Mouse (Mus musculus) heart, postnatal 36 days (tissue): Measurements from ENCODE around the gene Kbtbd13. TPM values are rescaled to one million over a fixed set of nuclear protein-coding genes. Genes with fewer than 3 reads are reported as not detected.
"Not testable (repeated sequence)": the region's sequence is repeated elsewhere in the genome, so short reads cannot be mapped to it uniquely, and the experiment has no call there.

ENCODE experiments used
- DNase-seq, 2 experiments: peaks; one replicate each; pipeline ENCODE4 v3.0.0; 2021 to 2022
- intact Hi-C: fragments of 180-260 bp; cut with DNase I; formaldehyde crosslinking; loops from one replicate; pipeline ENCODE4 v1.15.1; 2025
- total RNA-seq, 2 experiments: library from RNA; stranded (reverse); gene quantifications; 2 replicates each; pipeline ENCODE4 v1.2.3; 2021

Gene Kbtbd13
- total RNA-seq, 2 experiments from 2014 or later = 2.2 to 2.4 TPM

- intact Hi-C loops = no loop called here
- DNase-seq = no peak
These were observed 32.4 kb downstream of the Kbtbd13 start for GRCm38 (mm10) chr9:65358956-65359480.

GRCm38 (mm10) chr9:65356971-65357370 is 34.5 kb downstream of the Kbtbd13 start:
- intact Hi-C loops = no loop called here
- no peak for DNase-seq

- intact Hi-C loops = no loop called here
- DNase-seq = no peak
These were observed 34.9 kb downstream of the Kbtbd13 start for GRCm38 (mm10) chr9:65356561-65356960.

GRCm38 (mm10) chr9:65353251-65353650 is 38.2 kb downstream of the Kbtbd13 start:
- intact Hi-C loops = no loop called here

GRCm38 (mm10) chr9:65347112-65347850 is 44.2 kb downstream of the Kbtbd13 start:
- intact Hi-C loops = no loop called here
- DNase-seq = no peak

More at GRCm38 (mm10) chr9:65353251-65353650, 38.2 kb downstream of the Kbtbd13 start:
- DNase-seq = no peak

GRCm38 (mm10) chr9:65346476-65347111 is 44.9 kb downstream of the Kbtbd13 start:
- intact Hi-C loops = no loop called here
- peak; percentile 32 to 56 for DNase-seq

- DNase-seq = peak; percentile 95 to 97
- intact Hi-C loops = no loop called here
These were observed 45.5 kb downstream of the Kbtbd13 start, which contains the start of gene Pdcd7 for GRCm38 (mm10) chr9:65345854-65346475. Gene Pdcd7 (plus strand): TSS chr9:65346104.

GRCm38 (mm10) chr9:65345439-65345838 is 46.0 kb downstream of the Kbtbd13 start:
- intact Hi-C loops, DNase-seq: not testable (repeated sequence)

GRCm38 (mm10) chr9:65340414-65340813 is 51.0 kb downstream of the Kbtbd13 start:
- intact Hi-C loops = no loop called here
- DNase-seq = no peak

GRCm38 (mm10) chr9:65339146-65339545 is 52.3 kb downstream of the Kbtbd13 start:
- no peak for DNase-seq
- intact Hi-C loops = no loop called here

Other genes starting within 250 kb of the Kbtbd13 start
- 1 to 10 TPM; 3.8 to 4.1 TPM for gene Parp16, start 196.3 kb downstream of the Kbtbd13 start, total RNA-seq
- gene Cilp, start 126.5 kb downstream of the Kbtbd13 start, total RNA-seq = 1 to 10 TPM; 3.9 to 5.6 TPM
- gene Clpx, start 97.4 kb downstream of the Kbtbd13 start, total RNA-seq = 100 to 1,000 TPM; 127 to 134 TPM
- gene Pdcd7, start 45.5 kb downstream of the Kbtbd13 start, total RNA-seq = 10 to 100 TPM; 13.4 to 14.7 TPM
- under 1 TPM in 1 of 2 experiments, not detected in 1; 0.25 TPM for gene Ubap1l, start 30.6 kb downstream of the Kbtbd13 start, total RNA-seq
- 1 to 10 TPM; 8.4 to 9.2 TPM for gene Rasl12, start 6.9 kb upstream of the Kbtbd13 start, total RNA-seq
- gene Slc51b, start 31.3 kb upstream of the Kbtbd13 start, total RNA-seq = not detected
- 1 to 10 TPM; 7.1 to 7.5 TPM for gene Mtfmt, start 44.1 kb upstream of the Kbtbd13 start, total RNA-seq
- gene Spg21, start 69.3 kb upstream of the Kbtbd13 start, total RNA-seq = 10 to 100 TPM; 11.3 to 16.0 TPM
- gene Ankdd1a, start 128.5 kb upstream of the Kbtbd13 start, total RNA-seq = not detected
- 10 to 100 TPM; 13.3 to 15.3 TPM for gene Plekho2, start 188.4 kb upstream of the Kbtbd13 start, total RNA-seq
- gene Pif1, start 195.5 kb upstream of the Kbtbd13 start, total RNA-seq = under 1 TPM; 0.30 to 0.61 TPM
- 10 to 100 TPM; 35.7 to 37.9 TPM for gene Rbpms2, start 238.0 kb upstream of the Kbtbd13 start, total RNA-seq